Mouse (Mus musculus): Measurements from ENCODE around the gene Eif2b3. TPM values are rescaled to one million over a fixed set of nuclear protein-coding genes. Genes with fewer than 3 reads are reported as not detected.

The Eif2b3 gene
- polyA plus RNA-seq, 1 experiment from 2014 or later, result 16.1 TPM

DNA sequence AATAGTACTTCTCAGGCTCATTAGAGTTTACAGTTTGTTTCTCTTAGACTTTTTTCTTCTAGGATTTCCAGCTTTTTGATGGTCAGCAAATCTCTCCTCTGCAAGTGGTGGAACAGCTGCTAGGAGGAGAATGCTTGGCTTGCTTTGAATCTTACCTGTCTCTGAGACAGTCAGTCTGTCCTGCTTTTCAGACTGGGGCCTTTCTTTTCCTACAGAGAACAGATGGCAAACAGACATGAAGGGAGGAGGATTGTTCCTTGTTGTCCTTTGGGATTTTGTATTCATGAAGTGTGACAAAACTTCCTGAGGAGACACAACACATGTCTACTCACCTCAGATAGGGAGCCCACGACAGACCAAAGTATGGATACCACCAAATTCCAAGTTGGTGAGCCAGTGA is 21.6 kb downstream of the Eif2b3 start:
- H3K27ac ChIP-seq (ENCODE audit: low read depth, low read length), result no peak overlapping the region
- no peaks in the 10 kb centered on the region for H3K4me1 ChIP-seq (replicated peaks; ENCODE audit: control insufficient read depth, insufficient read depth, low read length)
- no peak overlapping the region for H3K9ac ChIP-seq (ENCODE audit: low read depth, low read length)
- no peak for TF ChIP-seq CTCF (IDR thresholded peaks at IDR 0.05; ENCODE audit: low read depth)
- no peaks in the 10 kb centered on the region for H3K27me3 ChIP-seq (replicated peaks; ENCODE audit: control insufficient read depth, insufficient read depth, low read length)
- WGBS, result 40% methylated on average over 1 of the region's 1 CpGs
- H3K36me3 ChIP-seq (ENCODE audit: control insufficient read depth, insufficient read depth), result no peaks in the 10 kb centered on the region
- H3K9me3 ChIP-seq (ENCODE audit: control insufficient read depth), result no peaks in the 10 kb centered on the region
- no peak overlapping the region for H3K4me2 ChIP-seq (replicated peaks; ENCODE audit: low read depth)
- ATAC-seq, result no peak
- H3K4me3 ChIP-seq (ENCODE audit: low read depth, low read length), result no peak overlapping the region

GRCm38 (mm10) chr4:117041283-117041721 is 22.1 kb downstream of the Eif2b3 start:
- Histone ChIP-seq H3K9me3 (ENCODE audit: control insufficient read depth) (no peaks in the 10 kb centered on the region), H3K9ac (ENCODE audit: low read depth, low read length) (no peak overlapping the region), H3K4me2 (replicated peaks; ENCODE audit: low read depth) (no peak overlapping the region), H3K27ac (ENCODE audit: low read depth, low read length) (no peak overlapping the region), H3K4me1 (replicated peaks; ENCODE audit: control insufficient read depth, insufficient read depth, low read length) (no peaks in the 10 kb centered on the region), H3K36me3 (ENCODE audit: control insufficient read depth, insufficient read depth) (no peaks in the 10 kb centered on the region), H3K4me3 (ENCODE audit: low read depth, low read length) (no peak overlapping the region), H3K27me3 (replicated peaks; ENCODE audit: control insufficient read depth, insufficient read depth, low read length) (no peaks in the 10 kb centered on the region)
- no peak for TF ChIP-seq CTCF (IDR thresholded peaks at IDR 0.05; ENCODE audit: low read depth)
- ATAC-seq, result no peak
- WGBS, result 29% methylated on average over 4 of the region's 4 CpGs

GRCm38 (mm10) chr4:117048836-117049235 is 29.6 kb downstream of the Eif2b3 start:
- H3K27ac ChIP-seq (ENCODE audit: low read depth, low read length), result no peak overlapping the region
- no peaks in the 10 kb centered on the region for H3K9me3 ChIP-seq (ENCODE audit: control insufficient read depth)
- H3K27me3 ChIP-seq (replicated peaks; ENCODE audit: control insufficient read depth, insufficient read depth, low read length), result no peaks in the 10 kb centered on the region
- H3K4me1 ChIP-seq (replicated peaks; ENCODE audit: control insufficient read depth, insufficient read depth, low read length), result no peaks in the 10 kb centered on the region
- 68% methylated on average over 3 of the region's 3 CpGs for WGBS
- no peak overlapping the region for H3K4me3 ChIP-seq (ENCODE audit: low read depth, low read length)
- H3K36me3 ChIP-seq (ENCODE audit: control insufficient read depth, insufficient read depth), result no peaks in the 10 kb centered on the region
- H3K4me2 ChIP-seq (replicated peaks; ENCODE audit: low read depth), result no peak overlapping the region
- ATAC-seq, result no peak
- no peak overlapping the region for H3K9ac ChIP-seq (ENCODE audit: low read depth, low read length)
- no peak for TF ChIP-seq CTCF (IDR thresholded peaks at IDR 0.05; ENCODE audit: low read depth)

DNA sequence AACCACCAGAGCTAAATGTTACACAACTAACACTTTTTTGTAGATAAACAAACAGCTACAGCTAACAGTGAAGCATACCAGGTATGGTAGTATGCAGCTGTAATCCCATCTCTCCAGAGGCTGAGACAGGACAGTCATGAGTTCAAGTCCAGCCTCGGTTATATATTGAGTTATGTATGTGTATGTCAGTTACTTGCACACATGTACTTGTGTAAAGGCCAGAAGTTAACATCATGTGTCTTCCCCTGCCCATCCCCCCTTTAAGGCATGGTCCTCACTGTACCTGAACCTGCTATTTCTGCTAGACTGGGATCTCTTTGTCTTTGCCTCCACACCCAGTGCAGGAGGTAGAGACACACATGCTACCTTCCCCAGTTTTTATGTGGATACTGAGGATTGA is 30.3 kb downstream of the Eif2b3 start:
- Histone ChIP-seq H3K36me3 (ENCODE audit: control insufficient read depth, insufficient read depth) (no peaks in the 10 kb centered on the region), H3K27ac (ENCODE audit: low read depth, low read length) (no peak overlapping the region), H3K4me2 (replicated peaks; ENCODE audit: low read depth) (no peak overlapping the region), H3K27me3 (replicated peaks; ENCODE audit: control insufficient read depth, insufficient read depth, low read length) (no peaks in the 10 kb centered on the region), H3K9me3 (ENCODE audit: control insufficient read depth) (no peaks in the 10 kb centered on the region), H3K4me3 (ENCODE audit: low read depth, low read length) (no peak overlapping the region), H3K9ac (ENCODE audit: low read depth, low read length) (no peak overlapping the region), H3K4me1 (replicated peaks; ENCODE audit: control insufficient read depth, insufficient read depth, low read length) (no peaks in the 10 kb centered on the region)
- no peak for TF ChIP-seq CTCF (IDR thresholded peaks at IDR 0.05; ENCODE audit: low read depth)
- 97% methylated on average over 1 of the region's 1 CpGs for WGBS
- ATAC-seq, result no peak

GRCm38 (mm10) chr4:117052626-117053025 is 33.4 kb downstream of the Eif2b3 start:
- no peak overlapping the region for H3K4me2 ChIP-seq (replicated peaks; ENCODE audit: low read depth)
- no peak overlapping the region for H3K27ac ChIP-seq (ENCODE audit: low read depth, low read length)
- no peak for ATAC-seq
- WGBS, result 86% methylated on average over 4 of the region's 4 CpGs
- H3K9me3 ChIP-seq (ENCODE audit: control insufficient read depth), result no peaks in the 10 kb centered on the region
- no peak overlapping the region for H3K4me3 ChIP-seq (ENCODE audit: low read depth, low read length)
- H3K36me3 ChIP-seq (ENCODE audit: control insufficient read depth, insufficient read depth), result no peaks in the 10 kb centered on the region
- H3K27me3 ChIP-seq (replicated peaks; ENCODE audit: control insufficient read depth, insufficient read depth, low read length), result no peaks in the 10 kb centered on the region
- no peak for TF ChIP-seq CTCF (IDR thresholded peaks at IDR 0.05; ENCODE audit: low read depth)
- no peaks in the 10 kb centered on the region for H3K4me1 ChIP-seq (replicated peaks; ENCODE audit: control insufficient read depth, insufficient read depth, low read length)
- H3K9ac ChIP-seq (ENCODE audit: low read depth, low read length), result no peak overlapping the region

GRCm38 (mm10) chr4:117053956-117054355 is 34.8 kb downstream of the Eif2b3 start:
- Histone ChIP-seq H3K4me2 (replicated peaks; ENCODE audit: low read depth) (no peak overlapping the region), H3K36me3 (ENCODE audit: control insufficient read depth, insufficient read depth) (no peaks in the 10 kb centered on the region), H3K4me1 (replicated peaks; ENCODE audit: control insufficient read depth, insufficient read depth, low read length) (no peaks in the 10 kb centered on the region), H3K4me3 (ENCODE audit: low read depth, low read length) (no peak overlapping the region), H3K9ac (ENCODE audit: low read depth, low read length) (no peak overlapping the region), H3K27ac (ENCODE audit: low read depth, low read length) (no peak overlapping the region), H3K9me3 (ENCODE audit: control insufficient read depth) (no peaks in the 10 kb centered on the region), H3K27me3 (replicated peaks; ENCODE audit: control insufficient read depth, insufficient read depth, low read length) (no peaks in the 10 kb centered on the region)
- ATAC-seq, result no peak
- 94% methylated on average over 4 of the region's 4 CpGs for WGBS
- TF ChIP-seq CTCF (IDR thresholded peaks at IDR 0.05; ENCODE audit: low read depth), result no peak

DNA sequence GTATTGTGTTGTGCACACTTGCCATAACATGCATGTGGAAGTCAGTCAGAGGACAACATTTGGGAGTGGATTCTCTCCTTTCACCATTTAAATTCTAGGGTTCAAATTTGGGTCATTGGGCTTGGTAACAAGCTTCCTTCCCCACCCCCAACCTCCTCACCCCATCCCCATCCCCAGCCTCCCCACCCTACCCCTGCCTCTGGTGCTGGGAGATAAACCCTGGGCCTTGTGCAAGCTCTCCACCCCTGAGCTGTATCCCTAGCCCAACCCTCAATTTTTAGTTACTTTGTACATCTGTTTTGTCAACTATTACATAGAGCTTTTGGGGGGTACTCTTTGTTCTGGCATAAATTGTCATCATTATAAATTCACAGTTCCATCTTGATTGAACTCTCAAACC is 36.9 kb downstream of the Eif2b3 start:
- no peak for ATAC-seq
- no peaks in the 10 kb centered on the region for H3K4me1 ChIP-seq (replicated peaks; ENCODE audit: control insufficient read depth, insufficient read depth, low read length)
- H3K27me3 ChIP-seq (replicated peaks; ENCODE audit: control insufficient read depth, insufficient read depth, low read length), result no peaks in the 10 kb centered on the region
- H3K27ac ChIP-seq (ENCODE audit: low read depth, low read length), result no peak overlapping the region
- no peak overlapping the region for H3K4me2 ChIP-seq (replicated peaks; ENCODE audit: low read depth)
- H3K9me3 ChIP-seq (ENCODE audit: control insufficient read depth), result no peaks in the 10 kb centered on the region
- no peak overlapping the region for H3K9ac ChIP-seq (ENCODE audit: low read depth, low read length)
- no peak for TF ChIP-seq CTCF (IDR thresholded peaks at IDR 0.05; ENCODE audit: low read depth)
- H3K4me3 ChIP-seq (ENCODE audit: low read depth, low read length), result no peak overlapping the region
- H3K36me3 ChIP-seq (ENCODE audit: control insufficient read depth, insufficient read depth), result no peaks in the 10 kb centered on the region

All from intestine, postnatal 0 days (tissue).